Mouse (Mus musculus) telencephalon, adult 2 months (tissue): ENCODE results near the gene Cd68.
"Not testable (repeated sequence)": the region's sequence is repeated elsewhere in the genome, so short reads cannot be mapped to it uniquely, and the experiment has no call there.

ENCODE experiments used
- DNase-seq: peaks from one replicate; pipeline ENCODE4 v3.0.0-alpha.2; 2011; ENCODE audit warnings: low read depth, low spot score

The Cd68 gene

DNA sequence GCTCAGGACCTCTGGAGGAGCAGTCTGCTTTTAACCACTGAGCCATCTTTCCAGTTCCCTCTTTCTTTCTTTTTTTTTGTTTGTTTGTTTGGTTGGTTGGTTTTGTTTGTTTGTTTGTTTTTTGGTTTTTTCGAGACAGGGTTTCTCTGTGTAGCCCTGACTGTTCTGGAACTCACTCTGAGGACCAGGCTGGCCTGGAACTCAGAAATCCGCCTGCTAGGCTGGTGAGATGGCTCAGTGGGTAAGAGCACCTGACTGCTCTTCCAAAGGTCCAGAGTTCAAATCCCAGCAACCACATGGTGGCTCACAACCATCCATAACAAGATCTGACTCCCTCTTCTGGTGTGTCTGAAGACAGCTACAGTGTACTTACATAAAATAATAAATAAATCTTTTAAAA lies 41.6 kb downstream of the Cd68 start:
- not testable (repeated sequence) for DNase-seq

DNA sequence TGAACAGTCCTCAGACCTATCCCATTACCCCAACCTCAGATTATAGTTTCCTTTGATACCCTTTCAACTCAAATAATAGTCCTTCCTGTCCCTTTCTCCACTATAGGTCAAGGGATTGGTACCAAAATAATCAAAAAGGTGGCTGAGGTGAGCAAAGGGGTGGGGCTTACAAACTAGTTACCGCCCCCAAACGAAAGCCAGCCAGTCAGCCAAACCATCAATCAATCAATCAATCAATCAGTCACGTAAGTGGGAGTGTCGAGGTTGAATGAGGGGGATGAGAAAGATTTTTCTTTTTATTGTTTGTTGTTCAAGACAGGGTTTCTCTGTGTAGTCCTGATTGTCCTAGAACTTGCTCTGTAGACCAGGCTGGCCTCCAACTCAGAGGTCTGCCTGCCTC lies 42.9 kb downstream of the Cd68 start:
- DNase-seq: no peak

DNA sequence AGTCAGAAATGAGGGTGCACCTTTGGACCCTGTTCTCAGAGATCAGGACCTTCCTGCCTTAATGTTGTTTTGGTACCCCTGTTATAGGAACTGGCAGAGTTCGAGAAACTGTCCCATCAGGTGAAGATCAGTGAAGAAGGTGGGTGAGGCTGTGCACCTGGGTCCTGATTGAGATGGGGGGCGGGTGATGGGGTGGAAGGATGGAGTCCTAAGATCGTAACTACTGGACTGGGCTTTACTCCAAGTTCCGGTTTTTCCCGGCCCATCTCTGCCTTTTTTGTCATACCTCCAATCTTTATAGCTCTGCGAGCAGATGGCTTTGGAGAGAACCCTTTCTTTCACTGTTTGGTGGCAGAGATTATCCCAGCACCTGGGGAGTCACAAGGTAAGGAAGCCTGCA lies 43.5 kb downstream of the Cd68 start:
- DNase-seq: no peak

DNA sequence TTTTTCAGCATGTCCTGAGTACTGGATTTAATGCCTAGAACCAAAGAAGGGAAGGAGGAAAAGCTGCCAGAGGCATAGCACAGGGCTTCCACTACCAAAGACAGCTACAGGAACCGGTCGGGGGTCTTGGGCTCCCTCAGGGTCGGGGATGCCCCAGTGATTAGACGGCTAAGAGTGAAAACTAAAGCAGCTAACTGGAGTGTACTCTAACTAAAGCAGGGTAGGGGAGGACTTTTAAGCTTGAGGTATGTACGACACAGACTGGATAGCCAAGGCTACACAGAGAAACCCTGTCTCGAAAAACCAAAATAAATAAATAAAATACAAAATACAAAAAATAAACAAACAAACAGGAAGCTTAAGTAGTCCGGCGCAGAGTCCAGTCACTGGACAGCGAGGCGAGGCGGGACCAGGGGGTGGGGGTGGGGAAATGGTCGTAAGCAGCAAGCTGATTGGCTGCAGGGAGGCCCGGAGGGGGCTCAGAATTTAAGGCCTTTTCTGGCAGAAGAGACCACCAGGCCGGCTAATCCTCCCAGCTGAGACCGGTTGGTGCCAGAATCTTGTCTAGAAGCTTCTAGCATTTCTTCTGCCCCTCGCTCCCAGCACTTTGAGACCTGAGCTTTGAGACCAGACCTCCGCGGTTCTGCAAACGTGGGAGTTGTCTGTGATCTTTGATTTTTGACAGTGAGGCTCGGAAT lies 44.2 kb downstream of the Cd68 start, which contains the start of gene Sat2:
Gene Sat2, plus strand, starts transcription at position 454 of the 698 bp plus-strand sequence.
- DNase-seq: peak; percentile 60

DNA sequence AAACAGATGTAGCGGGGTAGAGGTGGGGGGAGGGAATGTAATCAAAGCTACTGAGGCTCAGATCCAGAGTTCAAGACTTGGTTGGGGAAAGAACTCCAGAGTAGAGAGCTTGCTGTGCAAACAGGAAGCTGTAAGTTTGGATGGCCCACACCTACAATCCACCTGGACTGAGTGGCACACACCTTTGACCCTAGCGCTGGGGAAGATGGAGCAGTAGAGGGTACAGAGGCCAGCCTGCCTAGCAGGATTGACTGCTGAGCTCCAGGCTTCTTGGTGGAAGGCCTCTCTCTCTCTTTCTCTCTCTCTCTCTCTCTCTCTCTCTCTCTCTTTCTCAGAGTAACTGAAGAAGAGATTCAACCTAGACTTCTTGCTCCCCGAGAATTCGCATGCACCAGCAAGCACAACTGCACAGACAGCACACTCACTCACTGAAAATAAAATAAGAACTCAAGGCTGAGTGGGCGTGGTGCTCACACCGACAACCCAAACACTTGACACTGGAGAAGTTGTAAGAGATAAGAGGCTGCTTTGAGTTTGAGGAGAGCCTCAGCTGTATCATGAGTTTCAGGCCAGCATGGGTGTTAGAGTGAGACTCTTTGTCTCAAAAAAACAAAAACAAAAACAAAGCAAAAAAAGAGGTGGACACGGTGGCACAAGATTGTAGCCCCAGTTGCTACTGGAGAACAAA lies 45.4 kb downstream of the Cd68 start:
- DNase-seq: no peak

DNA sequence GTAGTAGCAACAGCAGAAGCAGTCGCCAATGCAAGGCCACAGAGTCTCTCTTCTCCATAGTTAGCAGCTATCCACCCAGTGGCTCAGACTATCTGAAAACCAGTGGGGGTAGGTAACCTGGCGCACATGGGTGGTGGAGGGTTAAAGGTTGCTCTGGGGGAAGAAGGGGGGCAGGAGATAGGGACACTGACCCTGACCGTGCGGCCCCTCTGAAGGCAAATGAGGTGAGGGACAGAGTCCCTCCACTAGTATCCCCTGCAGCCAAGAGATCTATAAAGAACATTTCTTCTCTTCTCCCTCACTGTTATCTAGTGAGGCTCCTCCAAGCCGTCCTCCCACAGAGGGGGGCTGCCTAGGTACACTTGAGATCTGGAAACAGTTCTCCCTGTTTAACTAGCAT lies 48.1 kb downstream of the Cd68 start, which contains the start of gene Shbg:
Gene Shbg, minus strand, starts transcription at position 101 of the 400 bp plus-strand sequence.
- DNase-seq: no peak

DNA sequence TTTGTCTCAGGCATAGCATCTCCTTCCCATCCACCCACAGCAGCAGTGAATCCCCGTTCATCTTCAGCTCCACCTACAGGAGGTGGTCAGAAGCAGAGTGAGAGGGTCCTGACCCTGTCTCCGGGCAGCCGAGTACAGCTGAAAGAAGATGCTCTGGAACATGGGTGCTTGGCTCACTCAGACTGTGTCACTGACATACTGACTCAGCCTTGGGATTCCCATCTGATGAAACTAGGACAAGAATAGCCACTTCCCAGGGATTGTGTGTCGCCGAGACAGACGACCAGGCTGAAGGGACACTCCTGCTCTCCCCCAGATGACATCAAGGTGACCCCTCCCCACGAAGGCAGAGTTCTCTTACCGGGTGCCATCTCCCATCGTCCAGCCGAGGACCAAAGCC lies 49.2 kb downstream of the Cd68 start:
- DNase-seq: no peak

DNA sequence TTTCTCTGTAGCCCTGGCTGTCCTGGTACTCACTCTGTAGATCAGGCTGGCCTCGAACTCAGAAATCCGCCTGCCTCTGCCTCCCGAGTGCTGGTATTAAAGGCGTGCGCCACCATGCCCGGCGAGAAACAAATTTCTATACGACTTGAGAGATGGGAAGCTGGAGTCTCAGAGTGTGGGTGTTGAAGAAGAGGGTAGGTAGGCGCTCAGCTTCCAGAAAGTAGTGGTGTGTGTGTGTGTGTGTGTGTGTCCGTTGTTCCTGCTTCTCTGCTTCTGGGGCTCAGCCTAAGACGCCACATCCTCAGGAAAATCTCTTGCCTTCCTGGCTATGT lies 51.7 kb downstream of the Cd68 start:
- not testable (repeated sequence) for DNase-seq
